Mouse (Mus musculus): ENCODE data around the gene Rbm20. TPM values are rescaled to one million over a fixed set of nuclear protein-coding genes. Genes with fewer than 3 reads are reported as not detected.
"Not testable (repeated sequence)": the region's sequence is repeated elsewhere in the genome, so short reads cannot be mapped to it uniquely, and the experiment has no call there.

Rbm20 gene
- polyA plus RNA-seq, 1 experiment from 2014 or later = 2.5 TPM

DNA sequence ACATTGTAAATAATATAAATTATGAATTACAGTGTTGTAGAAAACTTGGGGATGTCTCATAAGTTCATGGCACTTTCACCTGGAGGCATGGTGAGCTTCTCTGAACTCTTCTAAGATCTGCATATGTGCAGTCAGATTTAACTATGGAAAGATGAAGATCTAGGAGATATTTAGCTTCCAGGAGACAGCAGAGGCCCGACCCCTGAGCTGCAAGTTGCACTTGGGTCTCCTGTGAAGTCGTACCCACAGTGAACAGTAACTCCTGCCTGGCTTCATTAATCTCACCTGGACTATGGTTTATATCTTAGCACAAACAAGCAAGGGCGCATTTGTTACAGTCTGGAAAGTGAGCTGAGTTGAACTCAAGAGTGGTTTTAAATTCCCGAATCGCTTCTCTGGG, 124.3 kb downstream of the Rbm20 start:
- no peaks in the 10 kb centered on the region for H3K9me3 ChIP-seq
- 70% methylated on average over 5 of the region's 5 CpGs for WGBS
- H3K9ac ChIP-seq = no peak overlapping the region
- H3K4me1 ChIP-seq = 0 out of 2 replicates have a peak, but pooled peaks cover 12% of the 10 kb centered on the region
- H3K36me3 ChIP-seq = no peaks in the 10 kb centered on the region
- ATAC-seq (ENCODE audit: borderline replicate concordance, extremely low read depth, low FRiP score, low TSS enrichment) = no peak
- no peak overlapping the region for H3K27ac ChIP-seq
- no peak overlapping the region for H3K4me2 ChIP-seq
- no peaks in the 10 kb centered on the region for H3K27me3 ChIP-seq
- no peak overlapping the region for H3K4me3 ChIP-seq

DNA sequence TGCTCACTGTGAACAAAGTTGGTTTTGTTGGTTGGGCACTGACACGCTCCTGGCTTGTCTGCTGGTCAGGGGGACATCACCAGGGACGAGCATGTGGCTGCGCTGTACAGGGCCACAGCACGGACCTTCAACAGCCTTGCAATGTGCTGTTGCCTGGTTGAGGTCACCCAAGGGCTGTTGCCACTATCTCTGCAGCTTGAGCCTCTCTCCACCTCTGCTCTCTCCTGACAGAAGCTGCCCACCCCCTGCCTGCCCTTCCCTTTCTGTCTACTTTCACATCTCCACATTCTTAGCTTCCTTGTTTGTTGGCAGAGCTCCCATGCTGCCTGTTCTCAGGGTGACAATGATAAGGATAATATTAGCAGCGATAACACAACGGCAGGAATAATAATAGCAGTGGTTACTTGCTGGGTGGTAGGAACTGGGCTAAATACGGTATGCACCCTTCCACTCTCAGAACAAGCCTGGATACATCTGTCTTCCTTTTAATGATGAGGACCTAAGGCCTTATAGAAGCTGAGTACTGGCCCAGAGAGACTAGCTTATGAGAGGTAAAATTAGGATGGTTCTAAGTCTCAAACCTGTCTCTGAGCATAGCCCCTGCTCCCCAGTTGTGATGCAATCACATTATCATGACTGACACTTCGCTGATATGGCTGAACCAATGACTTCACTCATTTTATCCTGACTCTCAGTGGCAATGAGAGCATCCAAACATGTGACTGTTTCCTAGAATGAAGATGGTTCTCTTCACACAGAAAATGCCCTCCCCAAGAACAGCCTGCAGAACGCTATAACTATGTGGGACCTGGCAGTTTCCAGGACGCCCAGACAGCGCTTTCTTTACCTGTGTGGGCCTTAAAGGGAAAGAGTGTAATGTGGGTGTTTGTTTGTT, 124.9 kb downstream of the Rbm20 start:
- 0 out of 2 replicates have a peak, but pooled peaks cover 13% of the 10 kb centered on the region for H3K4me1 ChIP-seq
- H3K4me3 ChIP-seq = no peak overlapping the region
- no peak overlapping the region for H3K4me2 ChIP-seq
- H3K9me3 ChIP-seq = no peaks in the 10 kb centered on the region
- 46% methylated on average over 11 of the region's 11 CpGs for WGBS
- peak; percentile 52; the same call in 1 of the 2 replicates for ATAC-seq (ENCODE audit: borderline replicate concordance, extremely low read depth, low FRiP score, low TSS enrichment)
- no peaks in the 10 kb centered on the region for H3K36me3 ChIP-seq
- H3K27ac ChIP-seq = no peak overlapping the region
- no peaks in the 10 kb centered on the region for H3K27me3 ChIP-seq
- no peak overlapping the region for H3K9ac ChIP-seq

DNA sequence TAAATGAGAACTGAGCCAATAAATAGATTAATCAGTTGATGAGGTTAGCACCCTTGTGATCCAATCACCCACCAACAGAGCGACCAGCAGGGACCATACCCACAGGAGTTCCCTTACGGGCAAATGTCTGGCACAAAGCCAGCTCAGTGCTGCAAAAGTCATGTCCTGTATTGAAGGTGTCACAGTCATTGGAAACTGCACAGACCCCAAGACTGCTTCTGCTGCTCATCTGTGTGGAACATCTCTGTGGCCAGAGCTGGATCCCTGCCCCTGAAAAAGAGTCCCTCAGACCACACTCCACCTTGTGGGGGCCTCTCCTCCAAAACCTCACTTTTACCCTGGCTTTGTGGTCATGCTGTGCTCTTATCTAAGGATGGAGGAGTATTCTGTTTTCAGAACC, 126.8 kb downstream of the Rbm20 start:
- Histone ChIP-seq H3K4me1 (peaks cover 26% of the 10 kb centered on the region), H3K9ac (no peak overlapping the region), H3K27me3 (no peaks in the 10 kb centered on the region), H3K36me3 (no peaks in the 10 kb centered on the region), H3K9me3 (no peaks in the 10 kb centered on the region), H3K4me3 (no peak overlapping the region), H3K27ac (no peak overlapping the region), H3K4me2 (no peak overlapping the region)
- 50% methylated on average over 2 of the region's 2 CpGs for WGBS
- ATAC-seq (ENCODE audit: borderline replicate concordance, extremely low read depth, low FRiP score, low TSS enrichment) = no peak

DNA sequence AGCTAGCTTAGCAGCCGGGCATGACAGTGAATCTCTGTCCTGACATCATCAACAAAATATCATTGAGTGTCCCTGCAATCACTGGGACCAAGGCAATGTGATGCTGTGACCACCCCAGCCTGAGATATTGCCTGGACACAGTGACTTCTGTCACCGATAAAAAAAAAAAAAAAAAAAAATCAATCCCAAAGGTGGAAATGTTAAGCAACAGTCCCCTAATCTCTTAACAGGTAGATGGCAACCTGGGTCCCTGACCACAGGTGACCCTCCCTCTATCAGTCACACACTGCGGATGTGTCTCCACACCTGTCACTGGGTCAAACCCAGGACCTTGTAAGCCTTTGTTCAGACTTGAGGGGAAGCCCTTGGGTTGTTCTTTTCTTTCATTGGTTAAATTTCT, 128.0 kb downstream of the Rbm20 start:
- H3K27ac ChIP-seq = no peak overlapping the region
- 73% methylated on average over 3 of the region's 3 CpGs for WGBS
- H3K4me3 ChIP-seq = no peak overlapping the region
- no peak for ATAC-seq (ENCODE audit: borderline replicate concordance, extremely low read depth, low FRiP score, low TSS enrichment)
- H3K36me3 ChIP-seq = no peaks in the 10 kb centered on the region
- no peaks in the 10 kb centered on the region for H3K27me3 ChIP-seq
- no peaks in the 10 kb centered on the region for H3K9me3 ChIP-seq
- peaks cover 37% of the 10 kb centered on the region for H3K4me1 ChIP-seq
- H3K4me2 ChIP-seq = no peak overlapping the region
- H3K9ac ChIP-seq = no peak overlapping the region

DNA sequence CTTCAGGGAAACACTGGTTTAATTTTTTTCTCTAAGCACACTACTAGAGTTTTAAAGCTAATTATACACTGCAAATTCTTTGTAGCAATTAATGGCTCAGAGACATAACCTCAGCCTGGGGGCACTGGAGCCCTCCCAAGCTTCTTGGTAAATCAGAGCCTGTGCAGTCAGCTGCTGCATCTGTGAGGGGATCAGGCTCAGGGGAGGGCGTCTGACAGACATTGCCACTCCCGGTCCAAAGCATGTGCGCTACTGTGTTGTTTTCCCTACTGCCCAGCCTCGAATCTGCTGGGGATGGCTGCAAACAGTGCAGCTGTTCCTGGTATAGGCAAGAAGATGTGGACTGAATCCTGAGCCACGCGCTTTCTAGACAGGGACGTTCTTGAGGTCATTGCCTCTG, 129.0 kb downstream of the Rbm20 start:
- no peak overlapping the region for H3K4me2 ChIP-seq
- H3K27me3 ChIP-seq = no peaks in the 10 kb centered on the region
- no peak overlapping the region for H3K9ac ChIP-seq
- 49% methylated on average over 7 of the region's 7 CpGs for WGBS
- H3K27ac ChIP-seq = no peak overlapping the region
- no peaks in the 10 kb centered on the region for H3K36me3 ChIP-seq
- no peaks in the 10 kb centered on the region for H3K9me3 ChIP-seq
- H3K4me3 ChIP-seq = no peak overlapping the region
- peaks cover 40% of the 10 kb centered on the region for H3K4me1 ChIP-seq
- ATAC-seq (ENCODE audit: borderline replicate concordance, extremely low read depth, low FRiP score, low TSS enrichment) = no peak

DNA sequence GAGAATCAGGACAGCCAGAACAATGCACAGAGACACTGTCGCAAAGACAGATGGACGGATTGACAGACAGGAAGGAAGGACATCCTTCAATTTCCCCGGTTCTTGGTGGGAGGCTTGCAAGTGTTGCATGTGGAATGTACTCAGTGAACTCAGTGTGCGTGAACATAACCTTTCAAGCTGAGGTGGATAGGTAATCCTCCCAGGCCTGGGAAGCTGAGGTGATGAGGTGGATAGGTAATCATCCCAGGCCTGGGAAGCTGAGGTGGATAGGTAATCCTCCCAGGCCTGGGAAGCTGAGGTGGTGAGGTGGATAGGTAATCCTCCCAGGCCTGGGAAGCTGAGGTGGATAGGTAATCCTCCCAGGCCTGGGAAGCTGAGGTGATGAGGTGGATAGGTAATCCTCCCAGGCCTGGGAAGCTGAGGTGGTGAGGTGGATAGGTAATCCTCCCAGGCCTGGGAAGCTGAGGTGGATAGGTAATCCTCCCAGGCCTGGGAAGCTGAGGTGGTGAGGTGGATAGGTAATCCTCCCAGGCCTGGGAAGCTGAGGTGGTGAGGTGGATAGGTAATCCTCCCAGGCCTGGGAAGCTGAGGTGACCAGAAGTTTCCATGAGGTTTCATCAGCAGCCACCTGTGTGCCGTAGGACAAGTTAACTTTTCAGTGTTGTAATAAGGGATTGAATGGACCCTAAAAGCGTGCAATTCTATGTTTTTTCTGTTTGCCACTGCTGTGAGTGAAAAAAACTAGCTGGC, 129.6 kb downstream of the Rbm20 start:
- not testable (repeated sequence) for H3K36me3 ChIP-seq; H3K9me3 ChIP-seq; H3K27me3 ChIP-seq; H3K4me3 ChIP-seq; H3K4me2 ChIP-seq; ATAC-seq (ENCODE audit: borderline replicate concordance, extremely low read depth, low FRiP score, low TSS enrichment); H3K27ac ChIP-seq; H3K9ac ChIP-seq
- 73% methylated on average over 6 of the region's 6 CpGs for WGBS
- peaks cover 40% of the 10 kb centered on the region for H3K4me1 ChIP-seq

DNA sequence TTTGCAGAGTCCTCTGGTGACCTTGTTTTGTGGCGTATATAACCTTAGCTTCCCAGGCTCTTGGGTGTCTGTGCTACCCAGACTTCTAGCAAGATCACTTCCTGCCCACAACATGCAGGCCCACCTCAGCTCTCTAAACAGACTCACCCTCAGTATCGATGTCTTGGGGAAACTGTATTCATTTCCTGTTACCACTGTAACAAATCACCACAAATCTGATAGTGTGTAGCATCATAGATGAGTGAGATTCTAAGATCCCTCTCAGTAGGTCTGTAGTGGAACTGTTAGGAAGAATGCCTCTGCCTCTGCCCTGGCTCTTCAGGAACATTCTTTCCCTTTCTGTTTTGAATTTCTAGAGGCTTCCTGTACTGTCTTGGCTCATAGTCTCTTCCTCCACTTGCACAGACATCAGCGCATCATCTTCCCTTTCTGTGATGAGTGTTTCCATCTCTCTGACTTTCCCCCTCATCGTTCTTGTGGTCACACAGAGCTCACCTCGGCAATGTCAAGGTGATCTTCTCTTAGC, 130.2 kb downstream of the Rbm20 start:
- H3K27me3 ChIP-seq = no peaks in the 10 kb centered on the region
- H3K4me1 ChIP-seq = peaks cover 33% of the 10 kb centered on the region
- no peaks in the 10 kb centered on the region for H3K36me3 ChIP-seq
- no peak for ATAC-seq (ENCODE audit: borderline replicate concordance, extremely low read depth, low FRiP score, low TSS enrichment)
- H3K4me3 ChIP-seq = no peak overlapping the region
- no peaks in the 10 kb centered on the region for H3K9me3 ChIP-seq
- H3K9ac ChIP-seq = no peak overlapping the region
- WGBS = 76% methylated on average over 5 of the region's 5 CpGs
- H3K27ac ChIP-seq = no peak overlapping the region
- H3K4me2 ChIP-seq = no peak overlapping the region

DNA sequence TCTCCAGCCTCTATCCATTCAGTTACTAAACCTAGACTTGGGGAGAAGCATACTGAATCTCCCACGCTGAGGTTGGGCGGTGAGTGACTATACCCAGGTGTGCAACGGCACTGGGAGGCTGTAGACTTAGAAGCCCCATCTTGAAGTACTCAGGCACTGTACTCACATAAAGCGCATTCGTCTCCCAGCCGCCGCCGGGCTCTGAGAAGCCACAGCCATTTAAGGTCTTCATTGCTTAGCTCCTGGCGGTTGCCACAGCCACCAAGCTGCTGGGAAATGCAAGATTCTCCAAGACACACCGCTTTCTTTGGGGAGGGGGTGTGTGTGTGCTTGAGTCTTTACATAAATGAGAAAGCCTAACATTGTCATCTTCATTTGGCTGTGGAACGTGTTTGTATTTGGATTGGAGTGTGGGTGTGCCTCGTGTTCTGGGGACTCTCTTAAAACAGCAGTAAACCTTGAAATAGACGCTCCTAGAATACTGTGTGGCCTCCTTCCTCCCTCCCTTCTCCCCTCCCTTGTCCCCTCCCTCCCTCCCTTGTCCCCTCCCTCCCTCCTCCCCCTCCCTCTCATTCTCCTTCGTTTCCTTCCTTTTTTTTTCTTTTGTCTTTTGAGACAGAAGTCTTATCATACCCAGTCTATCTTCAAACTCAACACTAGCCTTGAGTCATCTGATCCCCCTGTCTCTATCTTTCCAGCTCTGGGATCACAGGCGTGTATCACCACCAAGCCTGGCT, 131.1 kb downstream of the Rbm20 start:
- WGBS = 30% methylated on average over 15 of the region's 15 CpGs

DNA sequence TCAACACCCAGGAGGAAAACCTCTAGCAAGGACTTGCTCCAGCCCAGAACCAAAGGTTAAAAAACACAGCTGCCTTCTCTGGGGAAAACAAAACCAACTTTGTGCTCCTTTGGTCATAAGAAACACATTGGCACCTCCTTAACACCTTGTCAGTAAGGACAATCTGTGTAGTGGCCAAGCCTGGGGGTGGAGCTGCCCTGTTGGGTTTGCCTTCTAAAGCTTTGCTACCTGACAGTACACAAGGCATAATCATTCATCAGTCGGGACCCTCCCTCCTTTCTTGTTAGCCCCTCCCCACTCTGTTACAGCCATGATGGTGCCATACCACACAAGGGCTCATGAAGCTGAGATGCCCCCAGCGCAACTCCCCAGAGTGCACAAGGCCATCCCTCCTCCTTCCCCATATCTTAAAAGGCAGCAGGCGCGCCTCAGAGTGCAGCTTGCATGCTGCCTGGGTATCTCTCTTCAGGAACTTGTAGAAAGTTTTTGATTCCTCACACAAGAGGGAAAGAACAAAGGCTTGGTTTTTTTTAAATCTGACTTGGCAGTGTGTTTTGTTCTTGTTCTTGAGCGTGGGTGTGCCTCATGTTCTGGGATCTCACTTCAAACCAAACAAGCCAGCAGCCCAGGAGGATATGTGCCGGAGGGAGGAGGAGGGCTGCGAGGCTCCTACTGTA, 132.2 kb downstream of the Rbm20 start:
- Histone ChIP-seq H3K9me3 (no peaks in the 10 kb centered on the region), H3K4me1 (peaks cover 32% of the 10 kb centered on the region), H3K9ac (no peak overlapping the region), H3K27me3 (no peaks in the 10 kb centered on the region), H3K27ac (peak overlapping the region; percentile 79), H3K36me3 (no peaks in the 10 kb centered on the region), H3K4me2 (no peak overlapping the region), H3K4me3 (no peak overlapping the region)
- ATAC-seq (ENCODE audit: borderline replicate concordance, extremely low read depth, low FRiP score, low TSS enrichment) = no peak
- 25% methylated on average over 7 of the region's 7 CpGs for WGBS

More for the DNA sequence above, 131.1 kb downstream of the Rbm20 start:
- peaks cover 32% of the 10 kb centered on the region for H3K4me1 ChIP-seq
- peak overlapping the region; percentile 31 for H3K4me2 ChIP-seq
- peak overlapping the region; percentile 79 for H3K27ac ChIP-seq
- H3K9ac ChIP-seq = no peak overlapping the region
- H3K36me3 ChIP-seq = no peaks in the 10 kb centered on the region
- H3K27me3 ChIP-seq = no peaks in the 10 kb centered on the region
- H3K9me3 ChIP-seq = no peaks in the 10 kb centered on the region
- H3K4me3 ChIP-seq = no peak overlapping the region
- ATAC-seq (ENCODE audit: borderline replicate concordance, extremely low read depth, low FRiP score, low TSS enrichment) = peak; percentile 40; the same call in 1 of the 2 replicates

DNA sequence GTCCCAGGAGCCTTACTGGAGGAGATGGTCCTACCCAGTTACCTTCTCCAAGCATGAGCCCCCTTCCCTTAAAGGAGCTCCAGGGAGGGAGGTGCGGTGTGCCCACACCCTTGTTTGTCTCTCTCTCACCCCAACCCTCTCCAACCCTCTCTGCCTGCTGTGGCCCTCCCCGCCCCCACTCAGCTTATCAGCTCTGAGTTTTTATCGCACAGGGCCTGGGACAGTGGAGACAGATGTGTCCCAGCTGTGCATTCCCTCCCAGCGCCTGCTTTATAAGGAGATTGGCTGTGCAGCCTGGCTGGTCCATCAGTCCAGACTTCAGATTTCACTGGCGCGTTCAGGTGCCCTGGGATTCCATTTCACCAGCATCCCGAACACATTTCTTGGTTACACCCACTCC, 132.9 kb downstream of the Rbm20 start:
- ATAC-seq (ENCODE audit: borderline replicate concordance, extremely low read depth, low FRiP score, low TSS enrichment) = peak; percentile 86
- H3K4me1 ChIP-seq = peaks cover 32% of the 10 kb centered on the region
- H3K9ac ChIP-seq = no peak overlapping the region
- peak overlapping the region; percentile 79 for H3K27ac ChIP-seq
- 15% methylated on average over 7 of the region's 7 CpGs for WGBS
- no peaks in the 10 kb centered on the region for H3K9me3 ChIP-seq
- peak overlapping the region; percentile 14 for H3K4me2 ChIP-seq
- H3K27me3 ChIP-seq = no peaks in the 10 kb centered on the region
- H3K4me3 ChIP-seq = no peak overlapping the region
- H3K36me3 ChIP-seq = no peaks in the 10 kb centered on the region

DNA sequence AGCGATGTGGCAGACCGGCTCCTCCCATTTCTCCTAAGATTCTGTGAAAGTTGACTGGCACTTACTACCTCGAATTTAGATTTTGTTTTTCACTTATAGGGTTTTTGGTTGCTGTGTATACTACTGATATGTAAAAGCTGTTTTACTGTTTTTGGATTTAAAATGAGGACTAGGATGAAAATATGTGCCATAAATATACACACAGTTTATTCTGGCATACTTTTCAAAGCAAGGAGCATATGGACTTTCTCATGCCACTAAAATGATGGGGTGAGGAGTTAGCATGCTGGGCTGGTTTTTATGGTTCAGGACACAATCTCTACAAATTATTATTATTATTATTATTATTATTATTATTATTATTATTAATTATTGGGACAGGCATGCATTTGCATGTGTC, 133.5 kb downstream of the Rbm20 start:
- Histone ChIP-seq H3K36me3 (no peaks in the 10 kb centered on the region), H3K9me3 (no peaks in the 10 kb centered on the region), H3K27ac (peak overlapping the region; percentile 79), H3K4me2 (peak overlapping the region; percentile 14), H3K27me3 (no peaks in the 10 kb centered on the region), H3K4me1 (peaks cover 32% of the 10 kb centered on the region), H3K9ac (no peak overlapping the region), H3K4me3 (no peak overlapping the region)
- WGBS = 33% methylated on average over 3 of the region's 3 CpGs
- ATAC-seq (ENCODE audit: borderline replicate concordance, extremely low read depth, low FRiP score, low TSS enrichment) = peak; percentile 23; the same call in 1 of the 2 replicates

Measured in lung, embryonic 15.5 days (tissue).